ENCODE assay signal across 8 mouse cellular contexts in the genomic region with DNA sequence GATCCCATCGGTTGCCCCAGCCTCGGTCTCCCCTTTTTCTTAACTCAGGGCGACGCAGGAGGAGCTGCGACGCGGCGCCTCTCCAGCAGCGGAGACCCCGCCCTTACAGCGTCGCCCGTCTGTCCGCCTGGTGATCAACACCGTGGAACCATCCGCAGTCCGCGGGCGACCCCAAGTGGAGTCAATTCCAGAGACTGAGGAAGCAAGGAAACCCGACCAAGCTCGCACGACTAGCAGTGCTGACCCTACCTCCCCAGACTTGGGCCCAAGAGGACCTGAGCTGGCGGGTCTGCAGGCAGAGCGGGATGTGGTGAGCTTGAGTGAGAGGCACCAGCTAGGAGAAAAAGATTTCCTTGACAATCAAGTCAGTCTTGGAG. TPM values are rescaled to one million over a fixed set of nuclear protein-coding genes. Genes with fewer than 3 reads are reported as not detected.
DNase-seq lines count a peak whose midpoint lies in the region; TF ChIP-seq lines count a peak whose summit lies in the region.

No protein-coding gene starts in this region.

- intact Hi-C loops in gastrocnemius, postnatal 14 days (cut with DNase I; ENCODE audit: low total_unique reads) = no loop called here
- intact Hi-C loops in left cerebral cortex, adult 2 months (cut with DNase I) = loop anchor here (2.0 to 5.0 kb wide), 4 partner anchors 40 to 869 kb away; partner anchors contain the start of gene Tmc4

- peak overlapping the region; percentile 60 for H3K4me3 ChIP-seq in left cerebral cortex, adult 2 months

- TF ChIP-seq CTCF in left cerebral cortex, adult 2 months (IDR thresholded peaks at IDR 0.05) = peak; percentile 71

- DNase-seq in adrenal gland, adult 2 months = peak; percentile 88
- peak; percentile 88 for DNase-seq in embryo, embryonic 10 days (ENCODE audit: low spot score)
- peak; percentile 84 for DNase-seq in gastrocnemius, postnatal 14 days
- DNase-seq in induced T-regulatory cell, adult 2 months (ENCODE audit: low read depth) = peak; percentile 49
- DNase-seq in left cerebral cortex, adult 2 months (ENCODE audit: extremely low spot score in 1 of 2, low spot score in 2 of 2) = peak; percentile 88 to 89
- DNase-seq in lung, postnatal 36 days = peak; percentile 91
- peak; percentile 38 for DNase-seq in retina, postnatal 7 days (ENCODE audit: low read depth, low spot score)
- no peak for DNase-seq in c-Kit-positive CD71-positive TER-119-positive erythroid progenitor cells, embryonic 14.5 days (ENCODE audit: low spot score)

- H3K27ac ChIP-seq in left cerebral cortex, adult 2 months = no peak overlapping the region; the same call in 1 of the 2 replicates

RNA-seq across cellular contexts. Expression of gene Eps8l1, which starts 10.7 kb away (rescaled TPM):
- total RNA-seq in adrenal gland, adult 2 months (2021) = 1 to 10 TPM; 5.2 to 6.9 TPM
- 2.5 and 5.0 TPM in 2 replicates for polyA plus RNA-seq in adrenal gland, adult 2 months (2012; rRNA removed)
- total RNA-seq in gastrocnemius, postnatal 14 days (2021) = 1 to 10 TPM; 1.6 to 2.2 TPM
- total RNA-seq in left cerebral cortex, adult 2 months (2021) = 1 to 10 TPM; 5.3 to 5.4 TPM

RNA-seq across cellular contexts. Expression of gene Rdh13, which starts 25.7 kb away (rescaled TPM):
- 10 to 100 TPM; 17.5 to 19.7 TPM for total RNA-seq in adrenal gland, adult 2 months (2021)
- polyA plus RNA-seq in adrenal gland, adult 2 months (2012; rRNA removed) = 11.5 and 13.1 TPM in 2 replicates
- 10 to 100 TPM; 11.8 to 15.0 TPM for total RNA-seq in gastrocnemius, postnatal 14 days (2021)
- total RNA-seq in left cerebral cortex, adult 2 months (2021) = 10 to 100 TPM; 25.1 to 29.3 TPM

RNA-seq across cellular contexts. Expression of gene Ppp1r12c, which starts 30.3 kb away (rescaled TPM):
- 100 to 1,000 TPM in 1 of 2 experiments, 10 to 100 TPM in 1; 93.3 to 102 TPM for total RNA-seq in adrenal gland, adult 2 months (2021)
- 101 and 164 TPM in 2 replicates for polyA plus RNA-seq in adrenal gland, adult 2 months (2012; rRNA removed)
- 10 to 100 TPM; 25.3 to 36.8 TPM for total RNA-seq in gastrocnemius, postnatal 14 days (2021)
- 100 to 1,000 TPM; 173 to 177 TPM for total RNA-seq in left cerebral cortex, adult 2 months (2021)

RNA-seq across cellular contexts. Expression of gene Tnnt1, which starts 45.0 kb away (rescaled TPM):
- 1 to 10 TPM in 1 of 2 experiments, under 1 TPM in 1; 0.37 to 1.6 TPM for total RNA-seq in adrenal gland, adult 2 months (2021)
- 0.17 TPM in 1 of 2 replicates, not detected in the other for polyA plus RNA-seq in adrenal gland, adult 2 months (2012; rRNA removed)
- 100 to 1,000 TPM; 355 to 658 TPM for total RNA-seq in gastrocnemius, postnatal 14 days (2021)
- 1 to 10 TPM; 7.4 to 9.2 TPM for total RNA-seq in left cerebral cortex, adult 2 months (2021)

RNA-seq across cellular contexts. Expression of gene Tnni3, which starts 52.9 kb away (rescaled TPM):
- 1 to 10 TPM in 1 of 2 experiments, not detected in 1; 1.7 TPM for total RNA-seq in adrenal gland, adult 2 months (2021)
- 3.3 and 4.7 TPM in 2 replicates for polyA plus RNA-seq in adrenal gland, adult 2 months (2012; rRNA removed)
- total RNA-seq in gastrocnemius, postnatal 14 days (2021) = 1 to 10 TPM in 1 of 2 experiments, under 1 TPM in 1; 0.75 to 1.7 TPM
- under 1 TPM; 0.84 to 0.96 TPM for total RNA-seq in left cerebral cortex, adult 2 months (2021)
